Mouse (Mus musculus): ENCODE results near the gene Chrdl2.

The Chrdl2 gene

GRCm38 (mm10) chr7:99982256-99983242 lies 23.4 kb upstream of the Chrdl2 start:
- DNase-seq (ENCODE audit: low spot score): no peak

DNA sequence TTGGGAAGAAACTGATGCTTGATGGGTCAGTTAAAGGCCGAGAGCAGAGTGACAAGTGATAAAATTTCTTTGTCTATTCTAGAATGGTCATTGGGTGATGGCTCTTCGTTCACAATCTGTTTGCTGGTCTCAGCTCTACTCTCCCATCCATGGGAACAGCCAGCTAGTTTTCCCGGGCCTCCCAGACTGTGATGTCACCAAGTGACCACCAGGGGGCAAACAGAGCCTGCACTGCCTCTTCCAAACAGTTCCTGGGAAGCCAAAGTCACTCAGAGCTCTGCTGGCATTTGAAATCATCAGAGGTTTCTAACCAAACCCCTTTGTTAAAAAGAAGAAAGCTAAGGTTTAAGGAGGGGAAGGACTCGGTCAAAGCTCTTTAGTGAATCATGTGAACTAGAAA lies 17.2 kb upstream of the Chrdl2 start:
- peak; percentile 73 for DNase-seq (ENCODE audit: low spot score)

GRCm38 (mm10) chr7:99989844-99990760 lies 15.9 kb upstream of the Chrdl2 start:
- DNase-seq (ENCODE audit: low spot score): no peak

- DNase-seq (ENCODE audit: low spot score): no peak
These were observed 14.8 kb upstream of the Chrdl2 start for GRCm38 (mm10) chr7:99990990-99991707.

DNA sequence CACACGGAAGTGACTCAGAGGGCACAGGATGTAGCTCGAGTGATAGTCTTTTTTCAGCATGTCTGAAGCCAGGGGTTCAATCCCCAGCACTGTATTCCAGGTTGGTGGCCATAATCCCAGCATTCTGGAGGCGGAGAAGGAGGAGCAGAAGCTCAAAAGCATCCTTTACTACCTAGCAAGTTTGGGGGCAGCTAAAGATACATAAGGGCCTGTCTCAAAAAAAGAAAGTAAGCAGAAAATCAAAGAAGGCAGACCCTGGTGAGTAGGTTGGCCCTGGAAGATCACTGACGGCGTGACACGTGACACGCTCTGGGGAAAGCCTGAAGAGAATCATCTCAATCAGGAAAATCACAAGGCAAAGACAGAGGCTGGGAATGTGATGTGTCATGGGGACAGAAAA lies 12.8 kb upstream of the Chrdl2 start:
- no peak for DNase-seq (ENCODE audit: low spot score)

GRCm38 (mm10) chr7:99995186-99995585 lies 10.8 kb upstream of the Chrdl2 start:
- no peak for DNase-seq (ENCODE audit: low spot score)

- DNase-seq (ENCODE audit: low spot score): no peak
These were observed 7.3 kb upstream of the Chrdl2 start for GRCm38 (mm10) chr7:99998668-99999067.

DNA sequence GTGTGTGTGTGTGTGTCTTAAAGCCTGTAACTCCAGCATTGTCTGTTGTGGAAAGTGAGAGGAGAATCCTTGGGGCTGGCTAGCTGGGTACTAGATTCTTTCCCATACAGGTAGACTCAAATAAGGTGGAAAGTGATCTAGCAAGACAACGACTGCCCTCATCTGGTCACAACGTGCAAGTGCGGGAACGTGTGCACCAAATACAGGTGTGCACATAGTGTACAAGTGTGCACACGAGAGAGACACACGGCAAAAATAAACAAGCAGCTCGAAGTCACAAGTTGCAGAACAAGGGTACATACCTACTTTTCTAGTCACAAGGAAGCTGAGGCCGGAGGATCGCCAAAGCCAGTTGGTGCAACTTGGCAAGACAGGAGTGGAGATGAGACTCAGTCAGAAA lies 2.2 kb upstream of the Chrdl2 start:
- no peak for DNase-seq (ENCODE audit: low spot score)

GRCm38 (mm10) chr7:100006411-100006810 lies 439 bp downstream of the Chrdl2 start:
- no peak for DNase-seq (ENCODE audit: low spot score)

DNA sequence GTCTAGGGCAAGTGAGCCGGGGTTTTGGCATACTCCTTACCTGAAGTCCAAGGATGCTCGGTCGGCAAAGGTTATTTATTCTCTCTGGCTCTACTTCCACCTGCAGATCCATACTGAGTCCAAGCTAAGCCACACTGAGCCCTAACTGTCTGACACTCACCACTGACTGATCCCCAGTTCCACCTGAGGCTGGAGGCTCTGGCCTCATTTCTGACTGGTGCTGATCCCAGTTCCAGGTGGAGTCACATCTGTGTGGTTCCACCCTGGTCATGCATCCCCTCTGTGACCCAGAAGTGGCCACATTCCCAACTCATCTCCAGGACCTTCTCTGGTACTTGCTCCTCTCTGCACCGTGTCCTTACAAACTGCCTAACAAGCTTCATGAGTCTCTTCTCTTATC lies 2.8 kb downstream of the Chrdl2 start:
- DNase-seq (ENCODE audit: low spot score): no peak

- DNase-seq (ENCODE audit: low spot score): peak; percentile 66
These were observed 3.7 kb downstream of the Chrdl2 start for GRCm38 (mm10) chr7:100009640-100010039.

- DNase-seq (ENCODE audit: low spot score): no peak
These were observed 4.7 kb downstream of the Chrdl2 start for GRCm38 (mm10) chr7:100010711-100011110.

GRCm38 (mm10) chr7:100012085-100012484 lies 6.1 kb downstream of the Chrdl2 start:
- no peak for DNase-seq (ENCODE audit: low spot score)

- no peak for DNase-seq (ENCODE audit: low spot score)
These were observed 6.5 kb downstream of the Chrdl2 start for GRCm38 (mm10) chr7:100012515-100012914.

GRCm38 (mm10) chr7:100014123-100014600 lies 8.2 kb downstream of the Chrdl2 start:
- DNase-seq (ENCODE audit: low spot score): peak; percentile 43

GRCm38 (mm10) chr7:100017056-100017455 lies 11.1 kb downstream of the Chrdl2 start:
- DNase-seq (ENCODE audit: low spot score): no peak

- no peak for DNase-seq (ENCODE audit: low spot score)
These were observed 21.4 kb downstream of the Chrdl2 start for GRCm38 (mm10) chr7:100027353-100027752.

DNA sequence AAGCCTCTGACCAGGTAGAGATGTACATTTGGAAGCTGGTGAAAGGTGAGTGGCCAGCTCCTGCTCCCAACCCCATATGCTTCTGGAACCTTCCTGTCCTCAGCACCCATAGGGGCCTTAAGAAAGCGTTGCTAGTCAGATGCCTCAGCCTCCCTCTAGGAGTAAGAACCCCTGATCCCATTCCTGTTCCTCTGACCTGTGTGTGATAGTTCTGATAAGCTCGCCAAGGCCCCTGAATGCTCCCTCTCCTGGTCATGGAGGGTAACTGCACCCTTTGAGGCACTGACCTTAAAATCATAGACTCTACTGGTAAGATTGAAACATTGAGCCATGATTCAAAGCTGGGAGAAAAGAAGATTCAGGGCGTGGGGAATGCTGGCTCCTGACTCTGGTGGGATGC lies 23.3 kb downstream of the Chrdl2 start:
- no peak for DNase-seq (ENCODE audit: low spot score)

DNA sequence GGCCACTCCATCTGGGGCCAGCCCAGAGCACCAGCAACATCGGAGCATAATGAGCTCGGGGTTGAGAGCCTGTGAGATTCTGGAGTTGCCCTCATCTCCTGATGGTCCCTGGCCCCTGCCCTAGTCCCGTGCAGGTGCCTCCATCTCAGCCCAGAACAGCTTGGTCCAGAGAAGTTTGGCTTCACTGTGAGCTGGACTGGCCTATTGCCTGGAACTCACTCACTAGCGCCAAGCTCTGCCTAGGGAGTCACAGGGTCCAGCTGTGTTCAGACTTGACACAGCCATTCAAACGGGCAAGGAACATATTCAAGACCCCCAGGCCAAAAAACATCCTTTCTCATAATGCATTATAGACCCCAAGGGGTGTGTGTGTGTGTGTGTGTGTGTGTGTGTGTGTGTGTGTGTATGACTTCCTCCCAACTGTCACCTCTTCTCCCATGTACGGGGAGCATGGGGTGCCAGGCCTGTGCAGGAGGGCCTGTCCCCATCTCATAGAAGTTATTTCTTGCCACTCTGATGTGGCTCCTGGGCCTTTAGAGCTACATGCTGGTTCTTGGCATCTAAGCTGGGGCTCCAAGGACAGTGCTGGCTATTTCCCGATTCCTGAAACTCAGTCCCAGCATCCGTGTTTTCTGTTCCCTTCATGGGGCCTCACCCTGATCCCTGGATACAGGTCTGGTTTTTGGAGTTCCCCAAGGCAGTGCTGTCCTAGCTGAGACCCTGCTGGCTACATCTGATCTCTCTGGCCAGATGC lies 25.2 kb downstream of the Chrdl2 start:
- no peak for DNase-seq (ENCODE audit: low spot score)

- peak; percentile 21 for DNase-seq (ENCODE audit: low spot score)
These were observed 27.7 kb downstream of the Chrdl2 start for GRCm38 (mm10) chr7:100033672-100034071.

- DNase-seq (ENCODE audit: low spot score): no peak
These were observed 29.0 kb downstream of the Chrdl2 start for GRCm38 (mm10) chr7:100034815-100035463.

Data from lung, postnatal 25 days (tissue).